ENCODE assay signal across 24 mouse cellular contexts in the genomic region with DNA sequence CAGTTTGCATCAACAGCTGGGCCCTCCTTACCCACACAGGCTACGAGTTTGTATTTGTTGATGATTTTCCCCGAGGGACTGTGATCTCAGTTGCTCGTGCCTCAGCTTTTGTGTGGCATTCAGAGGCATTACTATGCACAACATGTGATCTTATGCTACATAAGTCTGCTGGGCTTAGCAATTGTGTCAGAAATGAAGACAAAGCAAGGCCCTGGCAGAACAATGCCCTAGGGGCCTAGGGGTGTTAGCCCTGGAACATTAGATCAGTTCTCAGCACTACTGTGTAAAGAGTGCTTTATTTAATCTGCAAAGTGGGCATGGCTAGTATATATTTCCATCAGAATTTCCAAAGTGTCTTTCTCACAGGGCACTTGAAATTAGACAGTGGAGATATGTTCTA. TPM values are rescaled to one million over a fixed set of nuclear protein-coding genes. Genes with fewer than 3 reads are reported as not detected.
"Had no signal": no experiment of that assay in that cellular context is flagged by ENCODE, and none has a peak within 500 bp of the region (broad histone marks: within the 10 kb centered on the region; RNA-seq: fewer than 3 reads in every experiment).

No protein-coding gene starts in this region.

- H3K4me1 ChIP-seq: liver, embryonic 12.5 days; liver, embryonic 15.5 days had no signal

- H3K27ac ChIP-seq: kidney, postnatal 0 days; layer of hippocampus, adult 2 months; limb, embryonic 10.5 days; limb, embryonic 13.5 days; liver, embryonic 12.5 days; liver, embryonic 15.5 days; stomach, postnatal 0 days had no signal

- H3K9me3 ChIP-seq: limb, embryonic 10.5 days; limb, embryonic 13.5 days; liver, embryonic 12.5 days; liver, embryonic 15.5 days had no signal

- H3K4me3 ChIP-seq: limb, embryonic 10.5 days; limb, embryonic 13.5 days; liver, embryonic 12.5 days; liver, embryonic 15.5 days had no signal

- DNase-seq: kidney, adult 2 months; kidney, postnatal 25 days; layer of hippocampus, adult 9-11 months; liver; lung, adult 18-20 months; lung, postnatal 14 days; lung, postnatal 4 days; midbrain, embryonic 14.5 days; right cerebral cortex, adult 18-20 months; right cerebral cortex, postnatal 14 days; right cerebral cortex, postnatal 4 days; thymus, adult 2 months; thymus, postnatal 14 days; thymus, postnatal 4 days had no signal

- ATAC-seq: liver, embryonic 12.5 days had no signal

- H3K9ac ChIP-seq: limb, embryonic 13.5 days; liver, embryonic 12.5 days; liver, embryonic 15.5 days had no signal

- H3K4me2 ChIP-seq: limb, embryonic 13.5 days; liver, embryonic 12.5 days; liver, embryonic 15.5 days had no signal

- H3K36me3 ChIP-seq: limb, embryonic 10.5 days; limb, embryonic 13.5 days; liver, embryonic 12.5 days; liver, embryonic 15.5 days had no signal

RNA-seq across cellular contexts. Expression of a gene that starts 1.5 kb away (rescaled TPM):
- polyA plus RNA-seq: kidney, adult 2 months; kidney, embryonic 14.5 days; kidney, postnatal 0 days; large intestine, adult 2 months; limb, embryonic 10.5 days; limb, embryonic 13.5 days; liver, embryonic 12.5 days; liver, embryonic 15.5 days; lung, embryonic 16.5 days; stomach, postnatal 0 days had no signal
